Mouse (Mus musculus): ENCODE measurements around the gene Gid4. TPM values are rescaled to one million over a fixed set of nuclear protein-coding genes. Genes with fewer than 3 reads are reported as not detected.
A peak's percentile ranks its signal among the peaks of the same experiment; 100 is the strongest.

Gene Gid4
- polyA plus RNA-seq (2011; ENCODE audit: insufficient read depth, insufficient read length, low read depth, missing spikeins): 36.2 and 40.6 TPM in 2 replicates

DNA sequence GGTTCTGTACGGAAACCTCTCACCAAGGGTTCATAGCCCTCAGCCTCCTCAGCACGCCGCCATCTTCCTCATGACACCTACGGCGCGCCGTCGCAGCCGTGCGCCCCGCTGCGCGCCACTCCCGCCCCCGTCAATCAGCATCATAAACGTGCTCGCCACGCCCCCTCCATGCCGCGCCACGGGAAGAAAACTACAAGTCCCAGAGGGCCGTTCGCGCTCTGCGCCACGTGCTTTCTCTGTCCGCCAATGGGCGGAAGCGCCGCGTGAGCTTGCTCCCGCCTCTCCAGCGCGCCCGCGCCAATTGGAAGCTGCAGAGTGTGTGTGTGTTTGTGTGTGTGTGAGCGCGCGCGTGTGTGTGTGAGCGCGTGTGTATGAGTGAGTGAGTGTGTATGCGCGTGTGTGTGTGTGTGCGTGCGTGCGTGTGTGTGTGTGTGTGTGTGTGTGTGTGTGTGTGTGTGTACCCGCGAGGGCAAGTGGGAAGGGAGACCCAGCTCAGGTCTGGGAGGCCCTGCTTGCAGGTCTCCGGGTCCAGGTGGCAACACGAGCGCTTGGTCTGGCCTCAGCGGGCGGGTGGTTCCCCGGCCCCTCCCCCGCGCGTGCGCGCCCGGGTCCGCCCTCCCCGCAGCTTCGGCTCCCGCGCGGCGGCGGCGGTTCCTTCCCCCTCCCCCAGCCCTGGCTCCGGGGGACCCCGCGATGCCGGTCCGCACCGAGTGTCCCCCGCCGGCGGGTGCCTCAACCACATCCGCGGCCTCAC lies at the start of gene Gid4:
Gid4 (plus strand) TSS at position 183 of the 754 bp plus-strand sequence.
- Histone ChIP-seq H3K4me1 (ENCODE audit: control insufficient read depth, insufficient read depth, low read length) (no peaks in the 10 kb centered on the region), H3K27me3 (ENCODE audit: control insufficient read depth, insufficient read depth, low read length, poor library complexity, severe bottlenecking) (no peaks in the 10 kb centered on the region), H3K27ac (ENCODE audit: insufficient read depth, low read length) (peak within 1 kb of the TSS; percentile 47; the same call in 1 of the 2 replicates), H3K9me3 (replicated peaks; ENCODE audit: control insufficient read depth, insufficient read depth, low read length, poor library complexity, severe bottlenecking) (no peaks in the 10 kb centered on the region), H3K9ac (ENCODE audit: low read depth, poor library complexity, severe bottlenecking) (peak within 1 kb of the TSS; percentile 86), H3K4me3 (ENCODE audit: low read depth, low read length) (peak within 1 kb of the TSS; percentile 91), H3K36me3 (ENCODE audit: control insufficient read depth, insufficient read depth, low read length, poor library complexity, severe bottlenecking) (no peaks in the 10 kb centered on the region)
- TF ChIP-seq EP300 (IDR thresholded peaks at IDR 0.05; ENCODE audit: insufficient read depth, low read depth, low read length) (peak; percentile 9; the same call in 1 of the 2 replicates), CTCF (IDR thresholded peaks at IDR 0.05; ENCODE audit: low read depth, low read length) (no peak), POLR2A (IDR thresholded peaks at IDR 0.05; ENCODE audit: insufficient read depth, low read length) (peak; percentile 71)

DNA sequence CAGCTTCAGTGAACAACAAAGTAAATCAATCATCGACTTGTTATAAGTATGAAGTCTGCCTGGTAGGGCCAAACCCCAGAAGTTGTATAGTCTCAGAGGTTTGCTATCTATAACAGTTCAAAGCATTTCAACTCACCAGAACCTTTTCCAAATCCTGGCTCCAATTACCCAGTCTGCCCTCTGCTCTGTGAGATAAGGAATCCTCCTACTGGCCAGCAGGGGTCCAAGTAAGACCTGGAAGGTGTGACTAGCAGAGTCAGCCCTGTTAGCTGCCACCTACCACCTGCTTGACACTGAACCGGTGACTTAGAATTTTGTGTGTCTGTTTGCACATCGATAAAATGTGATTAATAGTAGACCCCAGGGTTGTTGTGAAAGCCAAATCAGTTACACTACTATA lies 49.7 kb upstream of the Gid4 start:
- H3K27me3 ChIP-seq (ENCODE audit: control insufficient read depth, insufficient read depth, low read length, poor library complexity, severe bottlenecking): no peaks in the 10 kb centered on the region
- TF ChIP-seq CTCF (IDR thresholded peaks at IDR 0.05; ENCODE audit: low read depth, low read length) (peak; percentile 11), EP300 (IDR thresholded peaks at IDR 0.05; ENCODE audit: insufficient read depth, low read depth, low read length) (no peak)
- H3K4me1 ChIP-seq (ENCODE audit: control insufficient read depth, insufficient read depth, low read length): no peaks in the 10 kb centered on the region
- no peak overlapping the region for H3K4me3 ChIP-seq (ENCODE audit: low read depth, low read length)
- no peak overlapping the region for H3K27ac ChIP-seq (ENCODE audit: insufficient read depth, low read length)
- H3K36me3 ChIP-seq (ENCODE audit: control insufficient read depth, insufficient read depth, low read length, poor library complexity, severe bottlenecking): no peaks in the 10 kb centered on the region
- peak overlapping the region; percentile 35; the same call in 1 of the 2 replicates for H3K9ac ChIP-seq (ENCODE audit: low read depth, poor library complexity, severe bottlenecking)
- H3K9me3 ChIP-seq (replicated peaks; ENCODE audit: control insufficient read depth, insufficient read depth, low read length, poor library complexity, severe bottlenecking): no peaks in the 10 kb centered on the region

DNA sequence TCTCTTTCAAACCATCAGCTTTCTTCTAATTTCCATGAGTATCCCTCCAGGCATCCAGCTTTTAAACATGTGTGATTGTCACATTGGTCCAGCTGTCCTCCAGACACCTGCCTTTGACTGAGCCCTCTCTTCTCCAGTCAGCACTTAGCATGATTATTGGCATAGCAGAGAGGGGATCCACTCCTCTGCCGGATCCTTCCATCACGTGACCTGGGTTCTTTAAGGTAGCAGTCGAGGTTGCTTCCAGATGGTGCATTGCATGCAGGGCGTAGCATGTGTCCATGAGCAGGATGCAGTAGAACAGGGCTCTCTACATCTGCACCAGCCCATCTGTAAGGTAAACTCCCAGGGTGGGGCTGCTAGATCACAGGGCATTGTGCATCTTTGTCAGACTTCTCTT lies 48.0 kb upstream of the Gid4 start:
- H3K9ac ChIP-seq (ENCODE audit: low read depth, poor library complexity, severe bottlenecking): no peak overlapping the region
- H3K9me3 ChIP-seq (replicated peaks; ENCODE audit: control insufficient read depth, insufficient read depth, low read length, poor library complexity, severe bottlenecking): no peaks in the 10 kb centered on the region
- no peaks in the 10 kb centered on the region for H3K36me3 ChIP-seq (ENCODE audit: control insufficient read depth, insufficient read depth, low read length, poor library complexity, severe bottlenecking)
- H3K4me1 ChIP-seq (ENCODE audit: control insufficient read depth, insufficient read depth, low read length): no peaks in the 10 kb centered on the region
- TF ChIP-seq CTCF (IDR thresholded peaks at IDR 0.05; ENCODE audit: low read depth, low read length): no peak
- no peak for TF ChIP-seq EP300 (IDR thresholded peaks at IDR 0.05; ENCODE audit: insufficient read depth, low read depth, low read length)
- TF ChIP-seq POLR2A (IDR thresholded peaks at IDR 0.05; ENCODE audit: insufficient read depth, low read length): no peak
- no peaks in the 10 kb centered on the region for H3K27me3 ChIP-seq (ENCODE audit: control insufficient read depth, insufficient read depth, low read length, poor library complexity, severe bottlenecking)
- no peak overlapping the region for H3K4me3 ChIP-seq (ENCODE audit: low read depth, low read length)
- H3K27ac ChIP-seq (ENCODE audit: insufficient read depth, low read length): no peak overlapping the region

DNA sequence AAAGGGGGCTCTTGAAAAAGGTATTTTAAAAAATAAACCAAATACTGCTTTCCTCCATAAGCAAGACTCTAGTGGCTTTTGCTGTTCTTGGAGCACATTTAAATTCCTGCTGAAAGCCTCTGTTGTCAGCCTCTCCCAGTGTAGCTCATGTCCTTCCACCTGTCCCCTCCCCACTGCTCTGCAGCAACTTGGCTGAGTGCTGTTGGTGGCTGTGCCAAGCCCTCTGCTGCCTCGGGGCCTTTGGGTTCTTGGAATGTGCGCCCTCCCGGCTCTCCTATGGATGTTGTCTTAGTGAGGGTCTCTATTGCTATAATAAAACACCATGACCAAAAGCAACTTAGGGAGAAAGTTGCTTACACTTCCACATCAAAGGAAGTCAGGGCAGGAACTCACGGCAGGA lies 47.5 kb upstream of the Gid4 start:
- TF ChIP-seq CTCF (IDR thresholded peaks at IDR 0.05; ENCODE audit: low read depth, low read length) (no peak), POLR2A (IDR thresholded peaks at IDR 0.05; ENCODE audit: insufficient read depth, low read length) (no peak), EP300 (IDR thresholded peaks at IDR 0.05; ENCODE audit: insufficient read depth, low read depth, low read length) (no peak)
- H3K9ac ChIP-seq (ENCODE audit: low read depth, poor library complexity, severe bottlenecking): no peak overlapping the region

DNA sequence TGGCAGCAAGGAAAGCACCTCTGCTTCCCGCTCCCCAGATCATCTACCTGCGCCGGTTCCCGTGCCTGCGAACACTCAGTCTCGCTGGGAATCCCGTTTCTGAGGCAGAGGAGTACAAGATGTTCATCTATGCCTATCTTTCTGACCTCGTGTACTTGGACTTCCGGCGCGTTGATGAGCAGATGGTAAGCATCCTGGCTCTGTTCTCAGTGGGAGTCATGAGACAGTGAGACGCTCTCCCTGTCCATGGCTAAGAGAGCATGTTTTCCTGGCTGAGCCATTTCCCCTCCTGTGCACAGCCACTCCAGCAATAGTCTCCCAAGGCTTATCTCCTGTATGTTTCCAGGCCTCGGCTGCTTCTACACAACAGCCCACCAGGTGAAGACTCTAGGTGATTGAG lies 46.5 kb upstream of the Gid4 start:
- Histone ChIP-seq H3K9ac (ENCODE audit: low read depth, poor library complexity, severe bottlenecking) (no peak overlapping the region), H3K27ac (ENCODE audit: insufficient read depth, low read length) (no peak overlapping the region), H3K4me1 (ENCODE audit: control insufficient read depth, insufficient read depth, low read length) (no peaks in the 10 kb centered on the region), H3K9me3 (replicated peaks; ENCODE audit: control insufficient read depth, insufficient read depth, low read length, poor library complexity, severe bottlenecking) (no peaks in the 10 kb centered on the region), H3K27me3 (ENCODE audit: control insufficient read depth, insufficient read depth, low read length, poor library complexity, severe bottlenecking) (no peaks in the 10 kb centered on the region), H3K4me3 (ENCODE audit: low read depth, low read length) (no peak overlapping the region), H3K36me3 (ENCODE audit: control insufficient read depth, insufficient read depth, low read length, poor library complexity, severe bottlenecking) (no peaks in the 10 kb centered on the region)
- TF ChIP-seq EP300 (IDR thresholded peaks at IDR 0.05; ENCODE audit: insufficient read depth, low read depth, low read length) (no peak), CTCF (IDR thresholded peaks at IDR 0.05; ENCODE audit: low read depth, low read length) (no peak)

More for the DNA sequence above, 47.5 kb upstream of the Gid4 start:
- no peaks in the 10 kb centered on the region for H3K9me3 ChIP-seq (replicated peaks; ENCODE audit: control insufficient read depth, insufficient read depth, low read length, poor library complexity, severe bottlenecking)
- no peak overlapping the region for H3K27ac ChIP-seq (ENCODE audit: insufficient read depth, low read length)
- H3K4me1 ChIP-seq (ENCODE audit: control insufficient read depth, insufficient read depth, low read length): no peaks in the 10 kb centered on the region
- no peak overlapping the region for H3K4me3 ChIP-seq (ENCODE audit: low read depth, low read length)
- H3K36me3 ChIP-seq (ENCODE audit: control insufficient read depth, insufficient read depth, low read length, poor library complexity, severe bottlenecking): no peaks in the 10 kb centered on the region
- H3K27me3 ChIP-seq (ENCODE audit: control insufficient read depth, insufficient read depth, low read length, poor library complexity, severe bottlenecking): no peaks in the 10 kb centered on the region

DNA sequence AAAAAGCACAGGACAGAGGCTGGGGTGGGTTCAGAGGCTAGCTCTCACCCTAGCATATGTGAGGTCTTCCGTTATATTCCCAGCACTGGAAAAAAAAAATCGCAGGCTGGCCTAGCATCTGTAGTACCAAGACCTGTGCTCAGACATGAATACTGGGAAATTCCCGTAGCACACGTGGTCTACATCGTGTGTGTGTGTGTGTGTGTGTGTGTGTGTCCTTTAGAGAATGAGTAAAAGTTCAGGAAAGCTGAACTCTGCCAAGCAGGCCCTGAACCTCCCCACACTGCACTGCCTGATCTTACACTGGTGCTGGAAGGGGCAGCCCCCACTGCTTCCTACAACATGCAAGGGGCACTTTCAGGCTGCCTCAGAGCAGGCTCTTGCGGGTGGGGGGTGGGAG lies 42.5 kb upstream of the Gid4 start:
- Histone ChIP-seq H3K27me3 (ENCODE audit: control insufficient read depth, insufficient read depth, low read length, poor library complexity, severe bottlenecking) (no peaks in the 10 kb centered on the region), H3K4me3 (ENCODE audit: low read depth, low read length) (no peak overlapping the region), H3K9me3 (replicated peaks; ENCODE audit: control insufficient read depth, insufficient read depth, low read length, poor library complexity, severe bottlenecking) (no peaks in the 10 kb centered on the region), H3K36me3 (ENCODE audit: control insufficient read depth, insufficient read depth, low read length, poor library complexity, severe bottlenecking) (no peaks in the 10 kb centered on the region), H3K27ac (ENCODE audit: insufficient read depth, low read length) (no peak overlapping the region), H3K4me1 (ENCODE audit: control insufficient read depth, insufficient read depth, low read length) (no peaks in the 10 kb centered on the region), H3K9ac (ENCODE audit: low read depth, poor library complexity, severe bottlenecking) (no peak overlapping the region)
- TF ChIP-seq CTCF (IDR thresholded peaks at IDR 0.05; ENCODE audit: low read depth, low read length) (no peak), POLR2A (IDR thresholded peaks at IDR 0.05; ENCODE audit: insufficient read depth, low read length) (no peak), EP300 (IDR thresholded peaks at IDR 0.05; ENCODE audit: insufficient read depth, low read depth, low read length) (no peak)

Measured in ES-Bruce4 (cell line).